Mouse (Mus musculus) kidney, adult 2 months (tissue): Measurements from ENCODE around the gene Zkscan3. TPM values are rescaled to one million over a fixed set of nuclear protein-coding genes. Genes with fewer than 3 reads are reported as not detected.
A peak's percentile ranks its signal among the peaks of the same experiment; 100 is the strongest.

Experiments used
- DNase-seq: peaks from one replicate; pipeline ENCODE4 v3.0.0; 2021
- H3K27ac ChIP-seq: fragments of 200-500 bp; 2 replicates; pipeline ENCODE4 v1.5.1; 2012; ENCODE audit warnings: low read depth, low read length, control low read depth, inconsistent platforms; ENCODE audit not compliant: insufficient read depth
- H3K27me3 ChIP-seq: fragments of 200-500 bp; replicated peaks from 2 replicates; pipeline ENCODE4 v1.6.1; 2012; ENCODE audit warnings: mild to moderate bottlenecking, moderate library complexity, low read length, inconsistent platforms; ENCODE audit not compliant: control insufficient read depth, insufficient read depth
- H3K36me3 ChIP-seq: fragments of 200-500 bp; 2 replicates; pipeline ENCODE4 v1.6.1; 2012; ENCODE audit warnings: mild to moderate bottlenecking, moderate library complexity, low read length, inconsistent platforms; ENCODE audit not compliant: control insufficient read depth, insufficient read depth
- H3K4me1 ChIP-seq: fragments of 200-500 bp; 2 replicates; pipeline ENCODE4 v1.6.1; 2011; ENCODE audit warnings: low read length; ENCODE audit not compliant: control insufficient read depth, insufficient read depth
- H3K4me3 ChIP-seq: fragments of 200-500 bp; 2 replicates; pipeline ENCODE4 v1.5.1; 2011; ENCODE audit warnings: mild to moderate bottlenecking, low read depth, low read length, control low read depth; ENCODE audit not compliant: insufficient read depth
- CTCF ChIP-seq: fragments of 200-500 bp; conservative IDR thresholded peaks from 2 replicates; pipeline ENCODE4 v1.5.1; 2011; ENCODE audit warnings: low read depth, mild to moderate bottlenecking, control low read depth, low read length, moderate library complexity, mixed read lengths; ENCODE audit not compliant: insufficient read depth, insufficient read length
- POLR2A ChIP-seq: fragments of 200-500 bp; IDR thresholded peaks from one replicate; pipeline ENCODE4 v1.6.1; 2011; ENCODE audit warnings: low read depth, low read length, control low read depth
- WGBS: fragments of 180-500 bp; shearing (Covaris S2); methylation state at CpG from one replicate; pipeline ENCODE4 v1.1.7; 2018; 5-methylcytosine and 5-hydroxymethylcytosine counted together
- polyA plus RNA-seq: library from polyadenylated mRNA; depleted of rRNA; stranded (reverse); fragments of >200 nt; gene quantifications from 2 replicates; pipeline ENCODE4 v1.2.3, GENCODE M21; 2012

Zkscan3 gene
- polyA plus RNA-seq, 1 experiment, result 18.4 TPM

DNA sequence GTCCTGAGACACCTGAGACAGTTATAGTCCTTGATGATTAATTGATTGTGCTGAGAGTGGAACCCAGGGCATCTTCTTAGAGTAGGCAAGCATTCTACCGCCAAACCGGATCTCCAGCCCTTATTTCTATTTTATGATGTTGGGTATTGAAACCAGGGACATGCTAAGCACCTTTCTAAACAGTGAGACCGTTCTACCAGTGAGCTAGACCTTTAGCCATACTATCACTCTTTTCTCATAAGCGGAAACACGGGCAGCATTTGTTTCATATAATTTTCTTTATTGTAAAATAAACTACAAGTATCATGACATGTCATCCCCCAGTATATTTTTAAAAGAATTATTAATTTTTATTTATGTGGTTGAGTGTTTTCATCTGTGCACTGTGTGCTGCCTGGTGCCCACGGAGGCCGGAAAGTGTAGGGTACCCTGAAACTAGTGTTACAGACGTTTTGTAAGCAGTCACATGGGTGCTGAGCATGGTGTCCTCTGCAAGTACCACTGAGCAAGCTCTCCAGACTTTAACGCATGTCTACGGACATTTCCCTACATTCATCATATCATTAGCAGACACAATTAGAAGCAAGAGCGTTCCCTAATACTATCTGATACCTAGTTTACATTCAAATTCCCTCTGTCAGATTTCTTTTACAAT, 6.4 kb upstream of the Zkscan3 start:
- no peak for DNase-seq
- Histone ChIP-seq H3K36me3 (no peaks in the 10 kb centered on the region), H3K4me3 (peak overlapping the region; percentile 91), H3K27ac (peak overlapping the region; percentile 91), H3K4me1 (no peaks in the 10 kb centered on the region; the same call in 1 of the 2 replicates), H3K27me3 (no peaks in the 10 kb centered on the region)
- 55% methylated on average over 11 of the region's 11 CpGs for WGBS
- TF ChIP-seq POLR2A (no peak), CTCF (no peak)

DNA sequence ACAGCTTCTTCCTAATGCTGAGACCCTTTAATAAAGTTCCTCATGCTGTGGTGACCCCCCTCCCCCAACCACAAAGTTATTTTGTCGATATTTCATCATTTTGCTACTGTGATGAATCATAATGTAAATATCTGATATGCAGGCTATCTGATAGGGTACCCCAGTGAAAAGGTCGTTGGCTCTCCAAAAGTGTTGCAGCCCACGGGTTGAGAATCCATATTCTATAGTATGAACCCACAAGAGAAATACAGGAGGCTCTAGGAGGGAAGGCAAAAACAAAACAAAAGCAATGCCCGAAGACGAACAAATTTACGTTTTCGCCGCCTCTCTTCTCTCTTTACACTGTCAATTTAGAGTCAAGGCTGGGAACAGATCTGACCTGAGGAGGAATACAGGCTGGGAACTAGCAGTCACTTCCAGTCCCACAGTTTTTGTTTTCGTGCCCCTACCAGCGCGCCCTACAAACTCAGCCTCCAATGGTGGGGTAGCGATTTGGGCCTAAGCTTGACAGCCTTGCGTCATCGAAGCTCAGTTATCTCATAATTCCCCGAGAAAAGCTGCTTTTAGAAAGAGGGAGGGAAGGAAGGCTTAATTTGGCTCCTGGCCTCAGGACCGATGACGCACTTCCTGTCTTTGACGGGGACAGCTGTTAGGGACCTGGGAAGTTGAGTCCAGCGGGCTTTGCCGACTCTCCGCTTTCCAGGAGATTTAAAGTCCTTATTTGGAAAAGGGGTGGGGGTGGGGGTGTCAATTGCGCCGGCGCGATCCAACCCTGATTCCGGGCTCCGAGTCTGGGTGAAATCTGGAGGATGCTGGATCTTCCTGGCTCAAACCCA, 5.6 kb upstream of the Zkscan3 start:
- Histone ChIP-seq H3K27ac (peak overlapping the region; percentile 91), H3K36me3 (no peaks in the 10 kb centered on the region), H3K4me3 (peak overlapping the region; percentile 91), H3K4me1 (no peaks in the 10 kb centered on the region; the same call in 1 of the 2 replicates), H3K27me3 (no peaks in the 10 kb centered on the region)
- WGBS, result 3% methylated on average over 27 of the region's 27 CpGs
- no peak for TF ChIP-seq POLR2A
- no peak for TF ChIP-seq CTCF
- peak; percentile 93 for DNase-seq

DNA sequence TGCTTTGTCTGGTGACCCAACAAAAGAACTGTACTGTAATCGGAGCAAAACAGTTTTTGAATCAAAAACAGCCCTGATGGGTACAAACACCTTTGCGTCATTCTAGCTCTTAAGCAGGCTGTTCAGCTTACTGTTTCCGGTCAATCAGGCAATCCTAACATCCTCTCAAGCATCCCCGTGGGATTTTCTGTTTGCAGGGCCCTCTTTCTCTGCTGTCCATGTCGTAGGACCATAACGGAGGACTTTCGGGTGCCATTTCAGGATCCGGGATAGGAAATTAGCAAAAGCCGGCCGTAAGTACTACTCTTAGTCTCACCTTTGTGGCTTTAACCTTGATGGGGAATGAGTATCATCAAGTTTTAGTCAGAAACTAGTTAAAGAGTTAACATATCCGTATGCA, 4.8 kb upstream of the Zkscan3 start:
- H3K4me1 ChIP-seq, result no peaks in the 10 kb centered on the region; the same call in 1 of the 2 replicates
- H3K4me3 ChIP-seq, result no peak overlapping the region
- no peaks in the 10 kb centered on the region for H3K36me3 ChIP-seq
- H3K27me3 ChIP-seq, result no peaks in the 10 kb centered on the region
- DNase-seq, result no peak
- WGBS, result 81% methylated on average over 11 of the region's 11 CpGs
- TF ChIP-seq POLR2A, result no peak
- no peak for TF ChIP-seq CTCF
- no peak overlapping the region for H3K27ac ChIP-seq

DNA sequence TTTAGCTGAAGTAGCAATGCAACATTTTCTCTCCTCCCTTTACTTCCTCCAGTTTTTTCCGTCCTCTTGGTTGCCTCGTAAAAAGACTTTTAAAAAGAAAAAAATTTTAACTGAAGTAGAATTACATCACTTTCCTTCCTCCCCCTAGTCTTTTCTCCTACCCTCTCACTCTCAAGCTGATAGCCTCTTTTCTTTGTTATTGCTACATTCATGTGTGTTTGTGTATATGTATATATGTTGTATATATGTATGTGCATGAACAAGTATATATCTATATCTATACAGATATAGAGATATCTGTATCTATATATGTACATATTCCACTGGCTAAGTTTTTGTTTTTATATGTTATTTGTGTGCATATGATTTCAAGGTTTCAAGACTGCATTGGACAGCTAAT, 293 bp upstream of the Zkscan3 start:
- no peak for TF ChIP-seq CTCF
- TF ChIP-seq POLR2A, result no peak
- Histone ChIP-seq H3K27me3 (no peaks in the 10 kb centered on the region), H3K36me3 (peaks cover 2% of the 10 kb centered on the region), H3K27ac (no peak overlapping the region), H3K4me1 (peaks cover 6% of the 10 kb centered on the region; the same call in 1 of the 2 replicates), H3K4me3 (peak overlapping the region; percentile 94; the same call in 1 of the 2 replicates)
- no peak for DNase-seq
- 0% methylated on average over 2 of the region's 2 CpGs for whole genome bisulfite sequencing

DNA sequence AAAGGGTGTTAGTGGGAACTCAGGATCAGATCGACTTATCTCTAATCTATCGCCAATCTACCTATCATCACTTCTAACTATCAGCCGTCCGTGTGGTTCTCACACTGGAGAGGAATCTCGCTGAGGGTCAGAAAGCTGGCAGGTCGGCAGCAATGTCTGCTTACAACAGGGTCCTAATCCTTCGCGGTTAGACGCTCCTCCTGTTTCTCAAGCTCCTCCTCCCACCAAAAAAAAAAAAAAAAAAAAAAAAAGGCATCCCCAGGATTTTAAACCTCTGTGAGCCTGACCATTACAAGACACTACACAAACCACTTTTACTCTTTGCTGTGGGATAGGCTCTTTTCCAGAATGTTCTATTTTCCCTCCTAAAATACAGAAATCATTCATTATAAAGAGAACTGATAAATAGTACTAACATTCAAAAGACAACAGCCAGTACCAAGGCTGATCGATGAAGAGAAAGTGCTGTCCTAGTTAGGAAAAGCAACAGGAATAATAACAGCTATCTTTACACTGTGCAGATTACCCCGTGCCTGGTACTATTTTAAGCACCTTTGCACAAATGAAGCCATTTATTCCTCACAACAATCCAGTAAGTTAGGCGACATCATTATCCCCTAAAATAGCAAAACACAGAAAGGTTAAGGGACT, 794 bp downstream of the Zkscan3 start:
- H3K4me1 ChIP-seq, result peaks cover 6% of the 10 kb centered on the region; the same call in 1 of the 2 replicates
- WGBS, result 18% methylated on average over 12 of the region's 12 CpGs
- H3K27me3 ChIP-seq, result no peaks in the 10 kb centered on the region
- H3K36me3 ChIP-seq, result peaks cover 2% of the 10 kb centered on the region
- DNase-seq, result no peak
- TF ChIP-seq POLR2A (no peak), CTCF (no peak)
- peak overlapping the region; percentile 80 for H3K27ac ChIP-seq
- H3K4me3 ChIP-seq, result peak overlapping the region; percentile 94

DNA sequence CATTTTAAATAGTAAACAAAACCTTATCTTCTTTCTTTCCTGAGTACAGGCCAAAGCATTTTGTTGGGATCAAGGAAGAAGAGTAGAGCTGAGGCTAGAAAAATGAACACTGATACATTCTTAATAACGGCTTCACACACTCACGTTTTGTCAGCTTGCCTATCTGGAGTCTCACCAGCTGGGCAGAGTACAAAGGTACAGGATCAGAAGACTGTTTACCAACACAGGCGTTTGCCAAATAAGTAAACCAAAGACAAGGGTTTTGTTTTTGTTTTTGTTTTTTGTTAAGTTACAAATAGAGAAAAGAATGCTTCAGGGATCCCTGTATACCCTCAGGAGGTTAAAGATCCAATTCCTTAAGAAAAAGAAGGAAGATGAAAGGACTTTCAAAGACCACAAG, 1.4 kb downstream of the Zkscan3 start:
- 48% methylated on average over 3 of the region's 3 CpGs for WGBS
- no peak for TF ChIP-seq POLR2A
- no peak for TF ChIP-seq CTCF
- Histone ChIP-seq H3K4me3 (no peak overlapping the region), H3K36me3 (peaks cover 2% of the 10 kb centered on the region), H3K27me3 (no peaks in the 10 kb centered on the region), H3K4me1 (peaks cover 6% of the 10 kb centered on the region; the same call in 1 of the 2 replicates), H3K27ac (no peak overlapping the region)
- DNase-seq, result peak; percentile 57
